Mouse (Mus musculus) urinary bladder, postnatal 14 days (tissue): Measurements from ENCODE around the gene Tff1.

Experiments
- DNase-seq: peaks from one replicate; pipeline ENCODE4 v3.0.0; 2021; ENCODE audit warnings: low spot score

Gene Tff1

GRCm38 (mm10) chr17:31152966-31153499 lies 12.0 kb downstream of the Tff1 start:
- no peak for DNase-seq

- no peak for DNase-seq
Observed at GRCm38 (mm10) chr17:31152512-31152911, 12.6 kb downstream of the Tff1 start.

- DNase-seq = no peak
Observed at GRCm38 (mm10) chr17:31145998-31146397, 19.1 kb downstream of the Tff1 start.

- peak; percentile 11 for DNase-seq
Observed at GRCm38 (mm10) chr17:31144040-31145037, 20.7 kb downstream of the Tff1 start, which contains the start of gene Tff2. Gene Tff2, minus strand, starts transcription at chr17:31144282.

GRCm38 (mm10) chr17:31142116-31142515 lies 23.0 kb downstream of the Tff1 start:
- no peak for DNase-seq

- DNase-seq = peak; percentile 66
Observed at GRCm38 (mm10) chr17:31138398-31138797, 26.7 kb downstream of the Tff1 start.

- no peak for DNase-seq
Observed at GRCm38 (mm10) chr17:31136821-31137220, 28.3 kb downstream of the Tff1 start.

GRCm38 (mm10) chr17:31136291-31136690 lies 28.8 kb downstream of the Tff1 start:
- no peak for DNase-seq

GRCm38 (mm10) chr17:31134913-31135312 lies 30.2 kb downstream of the Tff1 start:
- no peak for DNase-seq

GRCm38 (mm10) chr17:31133776-31134175 lies 31.3 kb downstream of the Tff1 start:
- no peak for DNase-seq

GRCm38 (mm10) chr17:31131269-31131821 lies 33.7 kb downstream of the Tff1 start:
- DNase-seq = no peak

GRCm38 (mm10) chr17:31129452-31129851 lies 35.6 kb downstream of the Tff1 start, which contains the start of gene Tff3:
Gene Tff3, minus strand, starts transcription at chr17:31129646.
- DNase-seq = no peak

- DNase-seq = no peak
Observed at GRCm38 (mm10) chr17:31128708-31129318, 36.3 kb downstream of the Tff1 start.

- DNase-seq = no peak
Observed at GRCm38 (mm10) chr17:31125548-31126266, 39.4 kb downstream of the Tff1 start.

GRCm38 (mm10) chr17:31121975-31122374 lies 43.1 kb downstream of the Tff1 start:
- DNase-seq = peak; percentile 16

GRCm38 (mm10) chr17:31119429-31119828 lies 45.6 kb downstream of the Tff1 start:
- DNase-seq = peak; percentile 77

- DNase-seq = no peak
Observed at GRCm38 (mm10) chr17:31117946-31118345, 47.1 kb downstream of the Tff1 start.

- no peak for DNase-seq
Observed at GRCm38 (mm10) chr17:31116063-31116462, 49.0 kb downstream of the Tff1 start.

GRCm38 (mm10) chr17:31113191-31113856 lies 51.8 kb downstream of the Tff1 start:
- no peak for DNase-seq
